Mouse (Mus musculus): ENCODE data around the gene Gyg. TPM values are rescaled to one million over a fixed set of nuclear protein-coding genes. Genes with fewer than 3 reads are reported as not detected.

Gene Gyg
- polyA plus RNA-seq, 1 experiment from 2014 or later, result 48.3 TPM

- Histone ChIP-seq H3K9me3 (replicated peaks; ENCODE audit: low read length) (no peaks in the 10 kb centered on the region), H3K27me3 (ENCODE audit: insufficient read depth, low read length) (no peaks in the 10 kb centered on the region), H3K4me3 (replicated peaks; ENCODE audit: low read depth, low read length) (no peak overlapping the region), H3K9ac (ENCODE audit: low read depth, low read length) (no peak overlapping the region), H3K27ac (no peak overlapping the region), H3K4me2 (ENCODE audit: low read length) (no peak overlapping the region), H3K4me1 (replicated peaks; ENCODE audit: insufficient read depth, low read length) (no peaks in the 10 kb centered on the region), H3K36me3 (ENCODE audit: insufficient read depth, low read length) (0 out of 2 replicates have a peak, but pooled peaks cover 3% of the 10 kb centered on the region)
- DNase-seq (ENCODE audit: low spot score), result no peak
- no peak for ATAC-seq (replicated peaks; ENCODE audit: low FRiP score, low read depth)
- no peak for TF ChIP-seq CTCF (IDR thresholded peaks at IDR 0.05; ENCODE audit: low read depth)
- WGBS, result 77% methylated on average over 8 of the region's 8 CpGs
Measured at GRCm38 (mm10) chr3:20104318-20104717, 50.8 kb downstream of the Gyg start.

DNA sequence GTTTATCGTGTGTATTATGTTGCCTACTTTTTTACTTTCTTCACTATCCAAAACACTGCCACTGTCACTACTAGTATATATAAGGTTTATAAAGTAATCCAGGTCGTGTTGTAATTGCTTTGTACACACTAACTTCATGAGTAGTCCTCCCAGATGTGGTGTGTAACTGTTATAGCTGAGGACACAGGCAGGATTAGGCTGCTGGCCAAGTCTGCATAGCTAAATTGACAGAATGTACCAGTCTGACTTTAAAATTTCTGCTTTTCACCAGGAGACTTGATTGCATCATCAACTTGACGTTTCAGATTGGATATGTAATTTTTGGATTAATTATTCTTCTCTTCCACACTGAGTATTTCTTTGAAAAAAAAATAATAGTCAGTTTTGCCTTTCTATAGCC lies 51.3 kb downstream of the Gyg start:
- H3K27me3 ChIP-seq (ENCODE audit: insufficient read depth, low read length), result no peaks in the 10 kb centered on the region
- no peak for TF ChIP-seq CTCF (IDR thresholded peaks at IDR 0.05; ENCODE audit: low read depth)
- H3K9ac ChIP-seq (ENCODE audit: low read depth, low read length), result no peak overlapping the region
- DNase-seq (ENCODE audit: low spot score) (no peak), ATAC-seq (replicated peaks; ENCODE audit: low FRiP score, low read depth) (no peak)
- H3K4me2 ChIP-seq (ENCODE audit: low read length), result no peak overlapping the region
- H3K36me3 ChIP-seq (ENCODE audit: insufficient read depth, low read length), result 0 out of 2 replicates have a peak, but pooled peaks cover 3% of the 10 kb centered on the region
- H3K4me3 ChIP-seq (replicated peaks; ENCODE audit: low read depth, low read length), result no peak overlapping the region
- no peaks in the 10 kb centered on the region for H3K9me3 ChIP-seq (replicated peaks; ENCODE audit: low read length)
- H3K4me1 ChIP-seq (replicated peaks; ENCODE audit: insufficient read depth, low read length), result no peaks in the 10 kb centered on the region
- no peak overlapping the region for H3K27ac ChIP-seq
- 75% methylated on average over 3 of the region's 3 CpGs for WGBS

DNA sequence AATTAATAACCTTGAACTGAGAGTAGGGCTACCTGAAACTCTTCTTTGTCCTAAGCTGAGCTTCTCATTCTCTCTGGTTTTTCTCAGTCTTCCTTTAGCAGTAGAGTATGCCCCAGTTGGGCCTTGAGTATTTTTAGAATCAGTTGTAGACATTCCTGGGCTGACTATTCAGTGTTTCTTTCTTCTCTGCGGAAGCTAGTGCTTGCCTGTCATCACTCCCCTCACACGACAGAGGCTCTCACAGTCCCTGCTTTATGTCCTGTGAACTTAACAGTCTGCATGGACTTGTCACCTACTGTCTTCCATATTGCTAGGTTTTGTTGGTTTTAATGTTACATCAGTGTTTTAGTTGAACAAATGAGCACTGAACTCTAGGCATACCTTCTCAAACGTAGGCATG lies 73.0 kb downstream of the Gyg start:
- no peaks in the 10 kb centered on the region for H3K9me3 ChIP-seq (replicated peaks; ENCODE audit: low read length)
- H3K9ac ChIP-seq (ENCODE audit: low read depth, low read length), result no peak overlapping the region
- 75% methylated on average over 3 of the region's 3 CpGs for WGBS
- H3K4me2 ChIP-seq (ENCODE audit: low read length), result no peak overlapping the region
- ATAC-seq (replicated peaks; ENCODE audit: low FRiP score, low read depth) (no peak), DNase-seq (ENCODE audit: low spot score) (no peak)
- TF ChIP-seq CTCF (IDR thresholded peaks at IDR 0.05; ENCODE audit: low read depth), result no peak
- no peak overlapping the region for H3K27ac ChIP-seq
- no peaks in the 10 kb centered on the region for H3K27me3 ChIP-seq (ENCODE audit: insufficient read depth, low read length)
- H3K4me1 ChIP-seq (replicated peaks; ENCODE audit: insufficient read depth, low read length), result no peaks in the 10 kb centered on the region
- no peak overlapping the region for H3K4me3 ChIP-seq (replicated peaks; ENCODE audit: low read depth, low read length)
- H3K36me3 ChIP-seq (ENCODE audit: insufficient read depth, low read length), result no peaks in the 10 kb centered on the region

DNA sequence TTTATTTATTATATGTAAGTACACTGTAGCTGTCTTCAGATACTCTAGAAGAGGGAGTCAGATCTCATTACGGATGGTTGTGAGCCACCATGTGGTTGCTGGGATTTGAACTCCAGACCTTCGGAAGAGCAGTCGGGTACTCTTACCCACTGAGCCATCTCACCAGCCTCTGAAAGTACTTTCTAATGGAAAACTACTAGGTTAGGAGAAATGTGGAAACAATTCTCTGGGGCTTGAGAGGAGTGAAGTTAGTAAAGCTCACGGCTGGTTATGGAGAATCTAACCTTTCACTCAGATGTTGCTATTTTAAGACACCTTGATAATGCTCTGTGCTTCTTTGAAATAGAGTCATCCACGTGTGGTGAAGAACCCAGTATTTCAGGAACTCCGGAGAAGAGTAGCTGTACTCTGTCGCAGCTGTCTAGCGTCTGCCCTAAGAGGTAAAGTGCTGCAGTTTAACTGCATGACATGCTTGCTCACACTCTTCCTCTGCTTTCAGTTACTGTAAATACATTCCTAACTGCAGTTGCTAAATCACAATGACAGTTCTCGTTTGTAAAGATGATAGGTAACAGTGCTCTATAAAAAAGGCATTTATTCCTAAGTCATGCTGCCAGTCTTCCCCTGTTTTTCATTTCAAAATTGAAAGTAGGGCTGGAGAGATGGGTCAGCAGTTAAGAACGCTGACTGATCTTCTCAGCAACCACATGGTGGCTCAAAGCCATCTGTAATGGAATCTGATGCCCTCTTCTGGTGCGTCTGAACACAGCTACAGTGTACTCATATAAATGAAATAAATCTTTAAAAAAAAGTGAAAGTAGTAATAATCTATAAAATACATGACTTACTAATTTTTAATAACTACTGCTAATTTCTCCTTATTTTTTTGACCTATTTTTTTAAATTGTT lies 78.7 kb downstream of the Gyg start:
- WGBS, result 80% methylated on average over 11 of the region's 11 CpGs
- Histone ChIP-seq H3K9ac (ENCODE audit: low read depth, low read length) (no peak overlapping the region), H3K4me2 (ENCODE audit: low read length) (no peak overlapping the region), H3K27me3 (ENCODE audit: insufficient read depth, low read length) (no peaks in the 10 kb centered on the region), H3K36me3 (ENCODE audit: insufficient read depth, low read length) (peaks cover 7% of the 10 kb centered on the region; the same call in 1 of the 2 replicates), H3K27ac (no peak overlapping the region), H3K4me1 (replicated peaks; ENCODE audit: insufficient read depth, low read length) (no peaks in the 10 kb centered on the region), H3K9me3 (replicated peaks; ENCODE audit: low read length) (no peaks in the 10 kb centered on the region), H3K4me3 (replicated peaks; ENCODE audit: low read depth, low read length) (no peak overlapping the region)
- DNase-seq (ENCODE audit: low spot score) (peak; percentile 16), ATAC-seq (replicated peaks; ENCODE audit: low FRiP score, low read depth) (no peak)
- TF ChIP-seq CTCF (IDR thresholded peaks at IDR 0.05; ENCODE audit: low read depth), result peak; percentile 68

Other genes with a start within 250 kb of the Gyg start
- gene Cp, start 198.3 kb downstream of the Gyg start, polyA plus RNA-seq (2015; fragmentation: Nextera tagmentation; extraction: Ambion mirVana), result 5.3 and 6.3 TPM in 2 replicates
- gene Hps3, start 120.0 kb downstream of the Gyg start, polyA plus RNA-seq (2015; fragmentation: Nextera tagmentation; extraction: Ambion mirVana), result 10.8 and 11.6 TPM in 2 replicates
- gene Hltf, start 97.5 kb downstream of the Gyg start, polyA plus RNA-seq (2015; fragmentation: Nextera tagmentation; extraction: Ambion mirVana), result 14.3 and 15.4 TPM in 2 replicates
- gene Cpa3, start 86.9 kb upstream of the Gyg start, polyA plus RNA-seq (2015; fragmentation: Nextera tagmentation; extraction: Ambion mirVana), result 1.4 and 4.6 TPM in 2 replicates
- gene Cpb1, start 120.4 kb upstream of the Gyg start, polyA plus RNA-seq (2015; fragmentation: Nextera tagmentation; extraction: Ambion mirVana), result 1.1 and 1.2 TPM in 2 replicates
- 1.3 and 1.6 TPM in 2 replicates for gene Agtr1b, start 211.9 kb upstream of the Gyg start, polyA plus RNA-seq (2015; fragmentation: Nextera tagmentation; extraction: Ambion mirVana)

Measured in kidney, postnatal 0 days (tissue).